Mouse (Mus musculus): ENCODE measurements around the gene Lrrc72.

DNA sequence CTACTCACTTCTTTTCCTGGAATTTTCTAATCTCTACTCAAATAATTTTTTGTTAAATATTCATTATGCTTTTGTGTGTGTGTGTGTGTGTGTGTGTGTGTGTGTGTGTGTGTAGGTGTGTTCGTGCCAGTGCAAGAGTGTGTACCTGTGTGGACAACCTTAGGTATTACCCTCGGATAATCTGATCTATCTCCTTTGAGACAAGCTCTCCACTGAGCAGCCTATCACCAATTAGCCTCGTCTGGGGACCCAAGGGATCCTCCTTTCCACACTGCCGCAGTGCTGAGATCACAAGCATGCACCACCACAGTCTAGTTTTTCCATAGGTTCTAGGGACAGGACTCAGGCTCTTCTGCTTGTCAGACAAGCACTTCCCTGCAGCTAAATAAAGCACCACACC is 37.0 kb downstream of the Lrrc72 start:
- TF ChIP-seq CTCF (IDR thresholded peaks at IDR 0.05; ENCODE audit: low read depth, low read length) (no peak), POLR2A (IDR thresholded peaks at IDR 0.05; ENCODE audit: extremely low read depth, insufficient read depth, low read length) (no peak)

Data from liver, adult 2 months (tissue).